Mouse (Mus musculus): ENCODE data around the gene Dpp9. TPM values are rescaled to one million over a fixed set of nuclear protein-coding genes. Genes with fewer than 3 reads are reported as not detected.
"Not testable (repeated sequence)": the region's sequence is repeated elsewhere in the genome, so short reads cannot be mapped to it uniquely, and the experiment has no call there.

The Dpp9 gene
- polyA plus RNA-seq, 1 experiment from 2014 or later = 12.0 TPM

DNA sequence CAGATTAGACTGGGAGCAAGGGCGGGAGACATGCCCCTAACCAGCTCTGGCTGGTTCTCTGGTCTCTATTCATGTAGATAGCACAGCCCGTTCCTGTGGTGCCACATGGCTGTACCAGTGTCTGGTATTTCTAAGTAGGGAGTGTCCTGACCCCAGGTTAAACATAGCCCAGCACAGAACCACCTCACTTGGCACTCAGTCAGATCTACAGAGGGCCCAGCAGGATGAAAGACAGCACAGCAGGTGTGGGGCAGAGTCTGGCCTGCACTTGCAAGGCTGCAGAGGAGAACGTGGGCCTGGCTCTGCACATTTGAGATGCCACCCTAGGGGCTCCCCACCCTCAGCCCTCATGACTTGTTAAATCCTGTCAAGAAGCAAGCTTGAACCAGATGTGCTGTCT, 42.5 kb upstream of the Dpp9 start:
- H3K9ac ChIP-seq (ENCODE audit: low read depth, low read length) = no peak overlapping the region

GRCm38 (mm10) chr17:56259301-56260037, 40.8 kb upstream of the Dpp9 start:
- TF ChIP-seq CTCF (IDR thresholded peaks at IDR 0.05; ENCODE audit: low read depth) = no peak
- no peaks in the 10 kb centered on the region for H3K9me3 ChIP-seq (ENCODE audit: control insufficient read depth)
- ATAC-seq = no peak
- H3K36me3 ChIP-seq (ENCODE audit: control insufficient read depth, insufficient read depth) = peaks cover 35% of the 10 kb centered on the region
- no peak overlapping the region for H3K4me3 ChIP-seq (ENCODE audit: low read depth, low read length)
- H3K4me2 ChIP-seq (replicated peaks; ENCODE audit: low read depth) = no peak overlapping the region
- no peaks in the 10 kb centered on the region for H3K27me3 ChIP-seq (replicated peaks; ENCODE audit: control insufficient read depth, insufficient read depth, low read length)
- WGBS = 89% methylated on average over 10 of the region's 10 CpGs
- H3K27ac ChIP-seq (ENCODE audit: low read depth, low read length) = no peak overlapping the region
- no peak overlapping the region for H3K9ac ChIP-seq (ENCODE audit: low read depth, low read length)
- H3K4me1 ChIP-seq (replicated peaks; ENCODE audit: control insufficient read depth, insufficient read depth, low read length) = no peaks in the 10 kb centered on the region

More for the DNA sequence above, 42.5 kb upstream of the Dpp9 start:
- Histone ChIP-seq H3K36me3 (ENCODE audit: control insufficient read depth, insufficient read depth) (peaks cover 35% of the 10 kb centered on the region), H3K4me1 (replicated peaks; ENCODE audit: control insufficient read depth, insufficient read depth, low read length) (no peaks in the 10 kb centered on the region), H3K4me2 (replicated peaks; ENCODE audit: low read depth) (no peak overlapping the region), H3K9me3 (ENCODE audit: control insufficient read depth) (no peaks in the 10 kb centered on the region), H3K27me3 (replicated peaks; ENCODE audit: control insufficient read depth, insufficient read depth, low read length) (no peaks in the 10 kb centered on the region), H3K4me3 (ENCODE audit: low read depth, low read length) (no peak overlapping the region), H3K27ac (ENCODE audit: low read depth, low read length) (no peak overlapping the region)
- no peak for ATAC-seq
- TF ChIP-seq CTCF (IDR thresholded peaks at IDR 0.05; ENCODE audit: low read depth) = no peak
- WGBS = 67% methylated on average over 3 of the region's 3 CpGs

GRCm38 (mm10) chr17:56258812-56259211, 40.1 kb upstream of the Dpp9 start:
- not testable (repeated sequence) for H3K9me3 ChIP-seq (ENCODE audit: control insufficient read depth); H3K9ac ChIP-seq (ENCODE audit: low read depth, low read length); H3K4me3 ChIP-seq (ENCODE audit: low read depth, low read length); ATAC-seq; H3K27me3 ChIP-seq (replicated peaks; ENCODE audit: control insufficient read depth, insufficient read depth, low read length); H3K4me1 ChIP-seq (replicated peaks; ENCODE audit: control insufficient read depth, insufficient read depth, low read length); H3K27ac ChIP-seq (ENCODE audit: low read depth, low read length)
- 52% methylated on average over 2 of the region's 2 CpGs for WGBS
- H3K4me2 ChIP-seq (replicated peaks; ENCODE audit: low read depth) = peak overlapping the region; percentile 9; the same call in 1 of the 2 replicates
- H3K36me3 ChIP-seq (ENCODE audit: control insufficient read depth, insufficient read depth) = peaks cover 35% of the 10 kb centered on the region

GRCm38 (mm10) chr17:56258269-56258668, 39.6 kb upstream of the Dpp9 start:
- Histone ChIP-seq H3K36me3 (ENCODE audit: control insufficient read depth, insufficient read depth) (peaks cover 35% of the 10 kb centered on the region), H3K4me2 (replicated peaks; ENCODE audit: low read depth) (peak overlapping the region; percentile 87)
- 93% methylated on average over 19 of the region's 19 CpGs for WGBS
- H3K27me3 ChIP-seq (replicated peaks; ENCODE audit: control insufficient read depth, insufficient read depth, low read length); H3K9ac ChIP-seq (ENCODE audit: low read depth, low read length); H3K27ac ChIP-seq (ENCODE audit: low read depth, low read length); ATAC-seq; H3K4me3 ChIP-seq (ENCODE audit: low read depth, low read length); H3K4me1 ChIP-seq (replicated peaks; ENCODE audit: control insufficient read depth, insufficient read depth, low read length); H3K9me3 ChIP-seq (ENCODE audit: control insufficient read depth): not testable (repeated sequence)

- peak overlapping the region; percentile 65 for H3K4me3 ChIP-seq (ENCODE audit: low read depth, low read length)
- peak; percentile 14; the same call in 1 of the 2 replicates for ATAC-seq
- no peaks in the 10 kb centered on the region for H3K9me3 ChIP-seq (ENCODE audit: control insufficient read depth)
- peaks cover 27% of the 10 kb centered on the region for H3K36me3 ChIP-seq (ENCODE audit: control insufficient read depth, insufficient read depth)
- H3K27ac ChIP-seq (ENCODE audit: low read depth, low read length) = peak overlapping the region; percentile 70
- H3K9ac ChIP-seq (ENCODE audit: low read depth, low read length) = peak overlapping the region; percentile 59
- no peaks in the 10 kb centered on the region for H3K4me1 ChIP-seq (replicated peaks; ENCODE audit: control insufficient read depth, insufficient read depth, low read length)
- H3K4me2 ChIP-seq (replicated peaks; ENCODE audit: low read depth) = peak overlapping the region; percentile 87
- no peaks in the 10 kb centered on the region for H3K27me3 ChIP-seq (replicated peaks; ENCODE audit: control insufficient read depth, insufficient read depth, low read length)
- WGBS = 7% methylated on average over 52 of the region's 58 CpGs
- no peak for TF ChIP-seq CTCF (IDR thresholded peaks at IDR 0.05; ENCODE audit: low read depth)
Observed at GRCm38 (mm10) chr17:56257181-56257894, 38.6 kb upstream of the Dpp9 start.

DNA sequence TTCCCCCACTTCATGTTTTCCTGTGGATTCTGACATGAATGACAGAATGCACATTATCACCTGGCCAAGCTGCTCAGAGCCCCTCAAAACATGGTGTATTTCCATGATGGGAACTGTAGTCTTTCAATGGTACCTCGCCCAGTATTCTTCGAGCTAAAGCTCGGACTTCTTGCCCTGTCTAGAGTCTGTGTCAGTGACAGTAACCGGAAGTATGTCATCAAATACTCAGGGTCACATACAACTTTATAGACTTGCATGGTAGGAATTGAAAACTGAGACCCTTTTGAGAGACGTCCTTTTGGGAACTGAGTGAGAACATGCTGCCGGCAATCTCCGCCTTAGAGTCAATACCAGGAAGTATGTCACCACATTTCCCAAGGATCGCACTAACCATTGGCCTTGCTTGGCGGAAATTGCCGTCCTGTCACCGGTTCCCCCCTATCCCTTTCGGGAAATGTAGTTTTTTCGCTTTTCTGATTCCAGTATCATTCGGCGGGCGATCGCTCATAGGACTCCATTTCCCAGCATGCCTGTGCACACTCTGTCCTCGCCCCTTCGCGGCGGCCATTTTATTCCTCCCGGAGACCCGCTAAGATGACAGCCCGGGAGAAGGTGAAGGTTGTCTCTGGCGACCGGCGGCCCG, 37.7 kb upstream of the Dpp9 start, which contains the start of gene Fem1a:
Gene Fem1a, plus strand, starts transcription at position 572 of the 643 bp plus-strand sequence.
- ATAC-seq = peak; percentile 91
- H3K36me3 ChIP-seq (ENCODE audit: control insufficient read depth, insufficient read depth) = peaks cover 22% of the 10 kb centered on the region
- H3K9me3 ChIP-seq (ENCODE audit: control insufficient read depth) = no peaks in the 10 kb centered on the region
- peak within 1 kb of the TSS; percentile 59 for H3K9ac ChIP-seq (ENCODE audit: low read depth, low read length)
- TF ChIP-seq CTCF (IDR thresholded peaks at IDR 0.05; ENCODE audit: low read depth) = no peak
- H3K4me3 ChIP-seq (ENCODE audit: low read depth, low read length) = peak within 1 kb of the TSS; percentile 65
- H3K27ac ChIP-seq (ENCODE audit: low read depth, low read length) = peak within 1 kb of the TSS; percentile 83
- peak within 1 kb of the TSS; percentile 87 for H3K4me2 ChIP-seq (replicated peaks; ENCODE audit: low read depth)
- H3K4me1 ChIP-seq (replicated peaks; ENCODE audit: control insufficient read depth, insufficient read depth, low read length) = no peaks in the 10 kb centered on the region
- H3K27me3 ChIP-seq (replicated peaks; ENCODE audit: control insufficient read depth, insufficient read depth, low read length) = no peaks in the 10 kb centered on the region
- WGBS = under 1% methylated on average over 28 of the region's 28 CpGs

Data from intestine, postnatal 0 days (tissue).